Mouse (Mus musculus): Measurements from ENCODE around the gene Kat7.
A peak's percentile ranks its signal among the peaks of the same experiment; 100 is the strongest.

Kat7 gene

DNA sequence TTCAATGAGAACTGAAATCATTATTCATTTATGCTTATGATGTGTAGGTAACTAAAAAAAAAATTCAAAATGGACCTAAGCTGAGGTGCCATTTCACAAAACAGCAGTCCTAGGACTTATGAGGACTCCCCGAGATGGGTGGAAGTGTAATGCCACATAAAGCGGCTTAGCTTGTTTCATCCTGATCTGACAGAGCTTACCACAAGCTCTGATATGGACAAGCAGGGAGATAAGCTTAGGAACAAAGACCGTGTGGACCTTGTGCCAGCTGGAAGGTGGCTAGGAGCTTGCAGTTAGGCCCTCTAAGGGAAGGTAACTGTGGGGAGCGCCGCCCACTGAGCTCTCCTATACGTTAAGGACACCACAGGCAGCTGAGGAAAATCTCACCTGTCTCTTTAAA, 34.0 kb downstream of the Kat7 start:
- no peak for DNase-seq

GRCm38 (mm10) chr11:95274613-95275012, 35.4 kb downstream of the Kat7 start:
- DNase-seq: no peak

DNA sequence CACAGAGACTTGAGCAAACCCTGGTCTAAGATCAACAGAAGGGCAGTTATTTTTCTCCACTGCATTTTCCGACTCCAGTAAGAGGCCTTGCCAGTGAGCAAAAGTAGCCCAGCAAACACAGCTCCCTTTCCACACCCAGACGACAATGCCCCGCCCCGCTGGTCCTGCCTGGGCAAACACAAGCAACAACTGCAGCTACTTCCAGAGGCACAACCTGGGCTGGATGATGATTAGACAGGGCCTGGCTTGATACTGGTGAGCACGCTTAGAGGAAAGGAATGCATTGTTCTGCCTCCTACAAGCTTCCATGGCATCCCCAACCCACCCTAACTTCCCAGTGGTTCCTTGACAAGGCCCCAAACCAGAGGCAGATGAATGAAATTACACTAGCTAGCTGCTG, 36.4 kb downstream of the Kat7 start:
- no peak for DNase-seq

DNA sequence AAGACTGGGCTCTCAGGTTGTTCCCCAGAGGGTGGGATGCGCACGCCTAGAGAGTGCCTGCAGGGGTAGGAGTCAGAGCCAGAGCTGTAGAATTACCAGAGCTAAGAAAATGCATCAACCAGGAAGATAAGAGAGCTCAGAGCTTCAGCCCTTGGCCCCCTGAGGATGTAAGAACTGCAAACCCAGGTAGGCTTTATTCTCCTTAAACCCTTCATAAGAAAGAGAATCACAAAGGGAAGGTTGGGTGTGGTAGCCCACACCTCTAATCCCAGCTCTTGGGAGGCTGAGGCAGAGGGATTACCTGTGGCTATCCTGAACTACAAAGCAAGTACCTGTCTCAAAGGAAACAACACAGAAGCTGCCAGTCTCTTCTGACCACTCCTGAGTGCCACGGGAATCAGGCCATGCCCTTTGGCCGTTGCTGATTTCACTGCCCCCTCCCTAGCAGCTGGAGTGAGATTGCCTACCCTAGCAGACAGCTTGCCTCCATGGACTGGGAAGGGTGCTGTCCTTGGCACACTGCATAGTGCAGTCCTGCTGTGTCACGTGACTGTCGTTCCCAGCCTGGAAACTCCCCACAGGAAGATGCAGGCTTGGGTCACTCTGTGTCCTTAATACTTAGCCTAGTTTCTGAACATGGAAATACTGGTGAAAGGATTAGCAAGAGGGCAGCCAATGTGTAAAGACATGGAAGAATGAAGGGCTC, 43.4 kb downstream of the Kat7 start:
- no peak for DNase-seq

GRCm38 (mm10) chr11:95264455-95265013, 45.5 kb downstream of the Kat7 start:
- DNase-seq: no peak

DNA sequence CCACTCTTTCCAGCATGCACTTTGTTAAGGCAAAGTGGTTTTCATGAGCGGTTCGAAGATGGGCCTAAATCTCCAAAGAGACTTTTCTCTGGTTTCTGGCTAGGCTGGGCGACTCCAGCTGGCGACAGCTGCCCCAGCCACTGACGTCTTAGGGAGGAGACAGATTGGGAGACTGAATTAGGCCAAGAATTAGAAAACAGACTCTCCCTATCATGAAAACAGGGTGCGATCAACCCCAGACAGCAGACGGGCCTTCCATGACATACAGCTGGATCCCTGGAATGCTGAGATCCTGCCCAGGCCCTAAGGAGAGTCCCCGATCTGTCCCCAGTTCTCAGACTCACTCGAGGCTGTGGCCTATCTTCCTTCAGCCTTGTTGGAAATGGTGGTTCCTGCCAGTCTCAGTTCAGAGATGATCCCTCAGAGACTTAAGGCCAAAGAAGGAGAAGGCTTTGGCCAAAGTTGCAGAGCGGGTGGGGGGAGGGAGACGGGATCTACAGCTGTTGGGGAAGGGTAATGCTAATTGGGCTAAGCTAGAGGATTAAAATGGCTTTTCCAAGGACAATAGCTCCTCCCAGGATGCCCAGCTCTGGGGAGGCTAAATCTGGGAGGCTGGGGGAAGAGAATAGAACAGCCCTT, 46.1 kb downstream of the Kat7 start:
- DNase-seq: no peak

DNA sequence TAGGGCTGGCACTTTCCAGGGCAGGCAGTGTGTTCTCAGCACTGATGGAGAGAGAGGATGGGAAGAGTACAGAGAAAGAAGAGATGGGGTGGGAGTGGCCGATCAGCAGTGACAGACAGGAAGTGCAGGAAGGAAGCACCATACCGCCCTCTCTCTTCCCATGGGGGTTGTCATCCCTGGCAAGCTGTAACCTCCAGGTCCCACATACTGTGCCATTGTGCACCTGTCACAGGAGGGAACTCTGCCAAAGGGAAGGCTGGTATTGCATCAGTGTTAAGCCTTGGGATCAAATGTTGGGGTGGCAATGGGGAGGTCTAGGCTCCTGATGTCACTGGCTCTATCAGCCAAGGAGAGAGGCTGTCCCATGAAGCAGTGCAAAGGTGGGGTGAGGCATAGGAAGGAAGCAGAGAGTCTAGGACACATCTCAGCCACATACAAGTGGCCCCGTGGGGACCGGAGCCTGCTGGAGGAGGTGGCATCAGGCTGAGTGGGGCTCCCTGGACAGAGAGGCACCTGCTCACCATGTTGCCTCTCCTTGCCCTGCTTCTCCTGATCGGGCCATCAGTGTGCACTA, 48.8 kb downstream of the Kat7 start, which contains the start of gene Tac4:
TSS of gene Tac4 (plus strand) at position 352 of the 574 bp plus-strand sequence.
- peak; percentile 42 for DNase-seq

- DNase-seq: peak; percentile 91
These were observed 50.8 kb downstream of the Kat7 start for GRCm38 (mm10) chr11:95259088-95259849.

- peak; percentile 80 for DNase-seq
These were observed 51.6 kb downstream of the Kat7 start for GRCm38 (mm10) chr11:95258490-95258889.

GRCm38 (mm10) chr11:95257930-95258329, 52.1 kb downstream of the Kat7 start:
- no peak for DNase-seq

DNA sequence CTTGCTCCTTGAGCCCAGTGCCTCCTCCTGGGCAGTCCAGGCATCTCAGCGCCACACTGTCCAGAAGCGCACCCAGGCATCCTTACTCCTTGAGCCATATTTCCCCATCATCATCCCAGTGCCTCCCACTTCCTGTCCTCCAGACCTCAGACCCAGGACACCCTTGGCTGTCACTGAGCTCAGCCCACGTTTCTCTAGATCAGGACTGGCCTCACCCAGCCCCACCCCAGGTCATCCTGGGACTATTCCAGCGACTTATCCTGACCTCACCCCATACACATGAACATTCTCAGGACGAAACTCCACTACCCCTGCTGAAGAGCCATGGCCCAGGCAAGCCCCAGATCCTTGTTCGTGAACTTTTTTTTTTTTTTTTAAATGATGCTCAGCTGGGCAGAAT, 54.3 kb downstream of the Kat7 start:
- DNase-seq: no peak

- peak; percentile 32 for DNase-seq
These were observed 55.9 kb downstream of the Kat7 start for GRCm38 (mm10) chr11:95254165-95254564.

DNA sequence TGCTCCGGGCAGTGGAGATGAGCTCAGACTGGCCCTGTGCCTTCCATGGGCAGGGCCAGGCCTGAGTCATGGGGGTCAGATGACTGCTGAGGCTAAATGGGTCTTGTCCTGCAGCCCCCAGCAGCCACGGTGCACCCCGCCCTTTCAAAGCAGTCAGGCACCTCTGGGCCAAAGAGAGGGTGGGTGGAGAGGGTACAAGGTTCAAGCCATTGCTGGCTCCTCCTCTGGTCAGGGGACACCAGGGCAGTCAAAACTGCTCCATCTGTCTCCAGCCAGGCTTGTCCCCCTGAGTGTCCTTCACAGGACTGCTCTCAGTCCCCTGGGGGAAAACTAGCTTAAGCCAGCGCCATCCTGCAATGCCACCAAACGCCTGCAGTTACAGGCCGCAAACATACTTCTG, 57.9 kb downstream of the Kat7 start:
- no peak for DNase-seq

- peak; percentile 77 for DNase-seq
These were observed 58.8 kb downstream of the Kat7 start for GRCm38 (mm10) chr11:95251295-95251694.

- no peak for DNase-seq
These were observed 59.9 kb downstream of the Kat7 start for GRCm38 (mm10) chr11:95250110-95250509.

- DNase-seq: no peak
These were observed 63.0 kb downstream of the Kat7 start for GRCm38 (mm10) chr11:95247065-95247464.

GRCm38 (mm10) chr11:95245456-95245855, 64.6 kb downstream of the Kat7 start:
- no peak for DNase-seq

- DNase-seq: no peak
These were observed 67.4 kb downstream of the Kat7 start for GRCm38 (mm10) chr11:95242653-95243052.

DNA sequence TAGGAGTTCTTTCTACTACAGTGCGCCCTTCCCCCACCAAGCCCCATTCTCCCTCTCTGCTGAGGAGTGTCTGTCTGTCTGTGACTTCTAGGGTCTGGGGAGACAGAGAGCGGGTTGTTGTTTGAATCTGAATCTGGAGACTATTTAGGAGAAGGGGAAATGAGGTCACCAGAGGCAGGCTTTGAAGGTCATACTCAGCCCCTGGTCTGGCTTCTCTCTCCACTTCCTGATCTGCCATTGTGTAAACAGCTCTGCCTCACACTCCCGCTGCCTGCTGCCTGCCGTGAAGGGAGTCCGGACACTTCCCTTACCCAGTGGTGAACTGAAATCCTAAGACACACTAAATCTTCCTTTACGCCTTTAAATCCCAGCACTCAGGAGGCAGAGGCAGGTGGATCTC, 71.6 kb downstream of the Kat7 start:
- DNase-seq: no peak

- DNase-seq: no peak
These were observed 77.7 kb downstream of the Kat7 start for GRCm38 (mm10) chr11:95232329-95232696.

GRCm38 (mm10) chr11:95231688-95232328, 78.2 kb downstream of the Kat7 start:
- peak; percentile 75 for DNase-seq

- no peak for DNase-seq
These were observed 82.6 kb downstream of the Kat7 start for GRCm38 (mm10) chr11:95227467-95227866.

DNA sequence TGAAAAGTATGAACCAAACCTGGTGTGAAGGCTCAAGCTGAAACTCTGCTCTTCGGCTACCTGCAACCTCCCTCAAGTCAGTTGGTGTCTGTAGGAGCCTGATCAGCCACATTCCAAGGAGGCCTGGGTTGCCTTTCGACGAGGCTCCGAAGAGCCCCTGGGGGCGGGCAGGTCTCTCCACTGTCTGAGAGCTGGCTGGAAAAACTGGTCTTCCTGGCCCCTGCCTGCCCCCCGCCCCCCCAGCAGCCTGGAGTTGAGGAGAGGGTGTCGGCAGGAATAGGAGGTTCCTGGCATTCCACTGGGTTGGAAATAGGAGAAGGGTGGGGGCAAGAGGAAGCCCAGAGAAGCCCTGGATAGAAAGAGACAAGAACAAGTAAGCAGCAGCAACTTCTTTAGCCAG, 84.6 kb downstream of the Kat7 start:
- DNase-seq: no peak

All from thymus, postnatal 14 days (tissue).